In genomic region chr2:32424796-32425195, GRCm38 (mm10) we compare ENCODE assay signal across 9 mouse cellular contexts. TPM values are rescaled to one million over a fixed set of nuclear protein-coding genes. Genes with fewer than 3 reads are reported as not detected.
A peak's percentile ranks its signal among the peaks of the same experiment; 100 is the strongest.
DNase-seq lines count a peak whose midpoint lies in the region; ATAC-seq and TF ChIP-seq lines count a peak whose summit lies in the region.
"Had no signal": no experiment of that assay in that cellular context is flagged by ENCODE, and none has a peak within 500 bp of the region (broad histone marks: within the 10 kb centered on the region; RNA-seq: fewer than 3 reads in every experiment).

No protein-coding gene starts in this region.

- WGBS in kidney, adult 2 months: 28% methylated on average over 3 of the region's 3 CpGs
- WGBS in embryonic facial prominence, embryonic 13.5 days: 33% methylated on average over 3 of the region's 3 CpGs
- WGBS in intestine, embryonic 14.5 days: 47% methylated on average over 3 of the region's 3 CpGs
- 35% methylated on average over 3 of the region's 3 CpGs for WGBS in midbrain, postnatal 0 days

- TF ChIP-seq POLR2A in kidney, adult 2 months (IDR thresholded peaks at IDR 0.05; ENCODE audit: low read depth, low read length): no peak

- no peaks in the 10 kb centered on the region for H3K36me3 ChIP-seq in kidney, adult 2 months (ENCODE audit: control insufficient read depth, insufficient read depth, low read length)
- peaks cover 22% of the 10 kb centered on the region for H3K36me3 ChIP-seq in embryonic facial prominence, embryonic 13.5 days
- H3K36me3 ChIP-seq in intestine, embryonic 14.5 days (ENCODE audit: control insufficient read depth, insufficient read depth, low read length): peaks cover 17% of the 10 kb centered on the region
- H3K36me3 ChIP-seq in midbrain, postnatal 0 days (ENCODE audit: insufficient read depth, low read length): peaks cover 16% of the 10 kb centered on the region

- peak; percentile 30 for DNase-seq in kidney, adult 2 months
- DNase-seq in kidney, postnatal 14 days: no peak
- no peak for DNase-seq in intestine, embryonic 14.5 days (ENCODE audit: low spot score)
- no peak for DNase-seq in midbrain, postnatal 0 days (ENCODE audit: low spot score)
- no peak for DNase-seq in right cerebral cortex, postnatal 25 days
- no peak for DNase-seq in adrenal gland, adult (ENCODE audit: inconsistent age in 2 of 2, low spot score in 1 of 2)
- no peak for DNase-seq in urinary bladder, adult 2 months (ENCODE audit: low spot score)
- DNase-seq: thymus, postnatal 36 days had no signal

- no peak for ATAC-seq in embryonic facial prominence, embryonic 13.5 days (ENCODE audit: insufficient number of reproducible peaks, insufficient read depth, low FRiP score, low TSS enrichment, low read depth)
- ATAC-seq in intestine, embryonic 14.5 days (replicated peaks; ENCODE audit: low FRiP score, low TSS enrichment, low read depth): no peak
- no peak for ATAC-seq in midbrain, postnatal 0 days (ENCODE audit: low FRiP score)

- H3K27me3 ChIP-seq in kidney, adult 2 months (replicated peaks; ENCODE audit: control insufficient read depth, insufficient read depth, low read length): no peaks in the 10 kb centered on the region
- H3K27me3 ChIP-seq in embryonic facial prominence, embryonic 13.5 days: no peaks in the 10 kb centered on the region
- H3K27me3 ChIP-seq in intestine, embryonic 14.5 days (replicated peaks; ENCODE audit: control insufficient read depth, insufficient read depth, low read length): no peaks in the 10 kb centered on the region
- H3K27me3 ChIP-seq in midbrain, postnatal 0 days (ENCODE audit: insufficient read depth, low read length): no peaks in the 10 kb centered on the region

- H3K27ac ChIP-seq in kidney, adult 2 months (ENCODE audit: insufficient read depth, low read depth, low read length): peak overlapping the region; percentile 80
- H3K27ac ChIP-seq in embryonic facial prominence, embryonic 13.5 days: peak overlapping the region; percentile 80
- peak overlapping the region; percentile 86 for H3K27ac ChIP-seq in intestine, embryonic 14.5 days (ENCODE audit: low read depth)
- H3K27ac ChIP-seq in midbrain, postnatal 0 days (ENCODE audit: low read depth, low read length): peak overlapping the region; percentile 77

- TF ChIP-seq CTCF in kidney, adult 2 months (conservative IDR thresholded peaks at IDR 0.05; ENCODE audit: insufficient read depth, insufficient read length, low read depth, low read length): no peak
- TF ChIP-seq CTCF in midbrain, postnatal 0 days (IDR thresholded peaks at IDR 0.05): no peak

- H3K4me2 ChIP-seq in embryonic facial prominence, embryonic 13.5 days: peak overlapping the region; percentile 68; the same call in 1 of the 2 replicates
- H3K4me2 ChIP-seq in intestine, embryonic 14.5 days (ENCODE audit: low read length): no peak overlapping the region
- H3K4me2 ChIP-seq in midbrain, postnatal 0 days (ENCODE audit: low read depth, low read length, poor library complexity, severe bottlenecking): no peak overlapping the region

- H3K9ac ChIP-seq in embryonic facial prominence, embryonic 13.5 days: no peak overlapping the region
- 0 out of 2 replicates have a peak overlapping the region, but pooled peaks have one; percentile 8 for H3K9ac ChIP-seq in intestine, embryonic 14.5 days (ENCODE audit: low read length)
- no peak overlapping the region for H3K9ac ChIP-seq in midbrain, postnatal 0 days (replicated peaks; ENCODE audit: low read length, poor library complexity, severe bottlenecking)

- H3K9me3 ChIP-seq in embryonic facial prominence, embryonic 13.5 days: no peaks in the 10 kb centered on the region
- no peaks in the 10 kb centered on the region for H3K9me3 ChIP-seq in intestine, embryonic 14.5 days (ENCODE audit: control insufficient read depth, low read length)
- H3K9me3 ChIP-seq in midbrain, postnatal 0 days (ENCODE audit: low read length): no peaks in the 10 kb centered on the region

- H3K4me1 ChIP-seq in kidney, adult 2 months (ENCODE audit: control insufficient read depth, insufficient read depth, low read length): peaks cover 30% of the 10 kb centered on the region; the same call in 1 of the 2 replicates
- peaks cover 64% of the 10 kb centered on the region for H3K4me1 ChIP-seq in embryonic facial prominence, embryonic 13.5 days
- peaks cover 49% of the 10 kb centered on the region for H3K4me1 ChIP-seq in intestine, embryonic 14.5 days (replicated peaks; ENCODE audit: control insufficient read depth, insufficient read depth, low read length)
- peaks cover 18% of the 10 kb centered on the region for H3K4me1 ChIP-seq in midbrain, postnatal 0 days (ENCODE audit: insufficient read depth, low read length)

- H3K4me3 ChIP-seq in kidney, adult 2 months (ENCODE audit: insufficient read depth, low read depth, low read length): no peak overlapping the region
- no peak overlapping the region for H3K4me3 ChIP-seq in embryonic facial prominence, embryonic 13.5 days
- H3K4me3 ChIP-seq in intestine, embryonic 14.5 days (ENCODE audit: low read depth, low read length): no peak overlapping the region
- H3K4me3 ChIP-seq in midbrain, postnatal 0 days (ENCODE audit: low read depth, low read length): no peak overlapping the region

RNA-seq across cellular contexts. Expression of gene Naif1, which starts 25.5 kb away (rescaled TPM):
- polyA plus RNA-seq in kidney, adult 2 months (2012; rRNA removed): 4.8 and 5.2 TPM in 2 replicates
- 6.3 and 6.5 TPM in 2 replicates for polyA plus RNA-seq in embryonic facial prominence, embryonic 13.5 days (2015; fragmentation: Nextera tagmentation; extraction: Ambion mirVana)
- polyA plus RNA-seq in intestine, embryonic 14.5 days (2014; fragmentation: Nextera tagmentation; extraction: Ambion mirVana): 5.8 and 6.0 TPM in 2 replicates
- total RNA-seq in midbrain, postnatal 0 days (2014; rRNA removed): 2.4 and 3.2 TPM in 2 replicates
- polyA plus RNA-seq in midbrain, postnatal 0 days (2015; fragmentation: Nextera tagmentation; extraction: Ambion mirVana): 3.0 and 3.2 TPM in 2 replicates
- polyA plus RNA-seq in urinary bladder, adult 2 months (2012; rRNA removed): 4.5 and 4.7 TPM in 2 replicates

RNA-seq across cellular contexts. Expression of gene Slc25a25, which starts 26.4 kb away (rescaled TPM):
- polyA plus RNA-seq in kidney, adult 2 months (2012; rRNA removed): 25.3 and 30.6 TPM in 2 replicates
- 23.5 and 24.6 TPM in 2 replicates for polyA plus RNA-seq in embryonic facial prominence, embryonic 13.5 days (2015; fragmentation: Nextera tagmentation; extraction: Ambion mirVana)
- 17.8 and 18.2 TPM in 2 replicates for polyA plus RNA-seq in intestine, embryonic 14.5 days (2014; fragmentation: Nextera tagmentation; extraction: Ambion mirVana)
- 60.6 and 69.2 TPM in 2 replicates for total RNA-seq in midbrain, postnatal 0 days (2014; rRNA removed)
- polyA plus RNA-seq in midbrain, postnatal 0 days (2015; fragmentation: Nextera tagmentation; extraction: Ambion mirVana): 52.0 and 53.4 TPM in 2 replicates
- 14.7 and 18.8 TPM in 2 replicates for polyA plus RNA-seq in urinary bladder, adult 2 months (2012; rRNA removed)

RNA-seq across cellular contexts. Expression of gene Ptges2, which starts 29.1 kb away (rescaled TPM):
- 69.7 and 80.6 TPM in 2 replicates for polyA plus RNA-seq in kidney, adult 2 months (2012; rRNA removed)
- polyA plus RNA-seq in embryonic facial prominence, embryonic 13.5 days (2015; fragmentation: Nextera tagmentation; extraction: Ambion mirVana): 30.0 and 30.4 TPM in 2 replicates
- 36.4 and 37.0 TPM in 2 replicates for polyA plus RNA-seq in intestine, embryonic 14.5 days (2014; fragmentation: Nextera tagmentation; extraction: Ambion mirVana)
- 33.3 and 41.1 TPM in 2 replicates for total RNA-seq in midbrain, postnatal 0 days (2014; rRNA removed)
- polyA plus RNA-seq in midbrain, postnatal 0 days (2015; fragmentation: Nextera tagmentation; extraction: Ambion mirVana): 56.2 and 62.3 TPM in 2 replicates
- polyA plus RNA-seq in urinary bladder, adult 2 months (2012; rRNA removed): 26.0 and 32.5 TPM in 2 replicates

RNA-seq across cellular contexts. Expression of gene Lcn2, which starts 36.7 kb away (rescaled TPM):
- polyA plus RNA-seq in kidney, adult 2 months (2012; rRNA removed): 8.0 and 9.4 TPM in 2 replicates
- polyA plus RNA-seq in embryonic facial prominence, embryonic 13.5 days (2015; fragmentation: Nextera tagmentation; extraction: Ambion mirVana): 0.22 and 1.5 TPM in 2 replicates
- 0.93 TPM in 1 of 2 replicates, not detected in the other for polyA plus RNA-seq in intestine, embryonic 14.5 days (2014; fragmentation: Nextera tagmentation; extraction: Ambion mirVana)
- total RNA-seq in midbrain, postnatal 0 days (2014; rRNA removed): 0.57 TPM in 1 of 2 replicates, not detected in the other
- 0.35 and 0.44 TPM in 2 replicates for polyA plus RNA-seq in midbrain, postnatal 0 days (2015; fragmentation: Nextera tagmentation; extraction: Ambion mirVana)
- 3.0 and 3.2 TPM in 2 replicates for polyA plus RNA-seq in urinary bladder, adult 2 months (2012; rRNA removed)

RNA-seq across cellular contexts. Expression of gene 1110008P14Rik, which starts 43.1 kb away (rescaled TPM):
- 182 and 215 TPM in 2 replicates for polyA plus RNA-seq in kidney, adult 2 months (2012; rRNA removed)
- 44.1 and 47.8 TPM in 2 replicates for polyA plus RNA-seq in embryonic facial prominence, embryonic 13.5 days (2015; fragmentation: Nextera tagmentation; extraction: Ambion mirVana)
- 35.7 and 36.8 TPM in 2 replicates for polyA plus RNA-seq in intestine, embryonic 14.5 days (2014; fragmentation: Nextera tagmentation; extraction: Ambion mirVana)
- 336 and 450 TPM in 2 replicates for total RNA-seq in midbrain, postnatal 0 days (2014; rRNA removed)
- polyA plus RNA-seq in midbrain, postnatal 0 days (2015; fragmentation: Nextera tagmentation; extraction: Ambion mirVana): 198 and 224 TPM in 2 replicates
- 101 and 129 TPM in 2 replicates for polyA plus RNA-seq in urinary bladder, adult 2 months (2012; rRNA removed)
